Mouse (Mus musculus) E14TG2a.4 (cell line): ENCODE data around the gene Chpf.
A peak's percentile ranks its signal among the peaks of the same experiment; 100 is the strongest.

Source experiments
- H3K27me3 ChIP-seq: 2 replicates; pipeline ENCODE4 v1.6.1; 2014; ENCODE audit warnings: low read length, control low read depth; ENCODE audit not compliant: insufficient read depth
- H3K36me3 ChIP-seq: 2 replicates; pipeline ENCODE4 v1.6.1; 2014; ENCODE audit warnings: low read length, control low read depth; ENCODE audit not compliant: insufficient read depth
- H3K4me1 ChIP-seq: replicated peaks from 2 replicates; pipeline ENCODE4 v1.6.1; 2014; ENCODE audit warnings: low read depth, low read length, control low read depth
- H3K4me3 ChIP-seq: replicated peaks from 2 replicates; pipeline ENCODE4 v1.5.1; 2014; ENCODE audit warnings: mild to moderate bottlenecking, low read length
- H3K9me3 ChIP-seq: 2 replicates; pipeline ENCODE4 v1.6.1; 2014; ENCODE audit warnings: low read length, control low read depth
- CTCF ChIP-seq: conservative IDR thresholded peaks from 2 replicates; pipeline ENCODE4 v1.5.1; 2014; ENCODE audit warnings: low read length
- NANOG ChIP-seq: IDR thresholded peaks from 2 replicates; pipeline ENCODE4 v1.6.1; 2014; ENCODE audit warnings: borderline replicate concordance, low read length, mixed read lengths
- POU5F1 ChIP-seq: IDR thresholded peaks from 2 replicates; pipeline ENCODE4 v1.6.1; 2014; ENCODE audit warnings: low read length, borderline replicate concordance

Chpf gene

DNA sequence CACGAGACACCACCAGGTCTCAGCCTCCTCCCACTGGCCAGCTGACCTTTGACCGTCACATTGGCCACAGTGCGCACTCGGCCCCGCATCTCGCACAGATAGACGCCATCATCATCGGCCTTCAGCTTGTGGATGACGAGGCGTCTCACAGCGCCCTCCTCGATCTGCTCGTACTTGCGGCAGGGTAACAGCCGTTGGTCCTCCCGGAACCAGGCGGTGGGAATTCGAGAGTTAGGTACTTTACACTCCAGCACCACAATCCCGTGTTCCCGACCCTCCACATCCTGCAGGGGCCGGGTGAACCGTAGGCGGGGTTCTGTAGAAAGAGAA lies 24.5 kb upstream of the Chpf start:
- TF ChIP-seq POU5F1 (no peak), CTCF (no peak), NANOG (no peak)
- Histone ChIP-seq H3K4me3 (peak overlapping the region; percentile 86), H3K9me3 (no peaks in the 10 kb centered on the region), H3K27me3 (peaks cover 48% of the 10 kb centered on the region), H3K4me1 (peaks cover 69% of the 10 kb centered on the region), H3K36me3 (peaks cover 47% of the 10 kb centered on the region)

DNA sequence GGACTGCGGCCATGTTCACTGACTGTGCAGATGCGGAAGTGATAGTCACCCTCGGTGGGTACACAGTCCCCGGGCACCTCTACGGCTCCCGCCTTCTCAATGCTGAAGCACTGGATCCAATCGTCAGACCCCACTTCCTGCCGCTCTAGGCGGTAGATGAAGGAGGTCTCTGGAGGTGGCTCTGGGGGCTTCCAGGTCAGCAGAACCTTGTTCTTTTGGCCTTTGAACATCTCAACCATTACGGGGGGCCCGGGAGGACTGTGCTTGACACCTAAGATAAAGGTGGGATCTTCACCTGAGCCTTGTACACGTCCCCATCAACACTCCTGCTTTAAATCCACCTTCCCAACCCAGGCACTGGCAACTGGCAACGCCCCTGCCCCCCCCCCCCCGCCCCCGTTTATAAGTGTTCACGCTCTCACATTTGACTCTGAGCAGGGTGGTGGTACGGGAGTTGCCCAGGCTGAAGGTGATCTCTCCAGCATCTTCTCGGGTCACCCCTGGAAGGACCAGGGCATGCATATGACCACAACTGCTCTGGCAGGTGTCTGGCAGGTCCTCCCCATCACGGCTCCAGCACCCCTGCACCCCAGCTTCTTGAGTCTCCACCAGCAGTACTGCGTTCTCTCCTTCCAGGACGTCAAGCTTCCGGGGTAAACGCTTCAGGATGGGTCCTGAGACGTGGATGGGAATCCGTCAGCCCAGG lies 24.0 kb upstream of the Chpf start:
- H3K4me1 ChIP-seq = peaks cover 64% of the 10 kb centered on the region
- TF ChIP-seq POU5F1 (no peak), CTCF (no peak), NANOG (no peak)
- H3K9me3 ChIP-seq = no peaks in the 10 kb centered on the region
- H3K36me3 ChIP-seq = peaks cover 52% of the 10 kb centered on the region
- H3K4me3 ChIP-seq = peak overlapping the region; percentile 86
- H3K27me3 ChIP-seq = peaks cover 47% of the 10 kb centered on the region

DNA sequence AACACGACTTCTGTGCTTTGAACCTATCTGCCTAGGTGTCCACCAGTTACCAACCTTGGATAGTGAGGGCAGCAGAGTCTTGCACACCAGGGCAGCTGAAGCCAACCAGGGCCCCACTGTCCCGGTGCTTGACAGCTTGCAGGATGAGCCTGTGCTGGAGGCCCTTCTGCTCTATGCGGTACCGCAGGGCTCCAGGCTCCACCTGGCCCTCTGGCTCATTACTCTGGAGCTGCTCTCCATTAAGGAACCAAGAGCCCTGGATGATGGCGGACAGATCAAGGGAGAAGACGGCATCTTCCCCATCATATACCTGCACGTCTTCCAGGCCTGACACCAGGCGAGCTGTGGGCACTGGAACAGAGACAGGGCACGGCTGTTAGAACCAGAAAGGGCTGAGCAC lies 22.8 kb upstream of the Chpf start:
- Histone ChIP-seq H3K9me3 (no peaks in the 10 kb centered on the region), H3K4me3 (no peak overlapping the region), H3K27me3 (peaks cover 35% of the 10 kb centered on the region), H3K4me1 (peaks cover 54% of the 10 kb centered on the region), H3K36me3 (peaks cover 57% of the 10 kb centered on the region)
- TF ChIP-seq POU5F1 (no peak), NANOG (no peak), CTCF (no peak)

DNA sequence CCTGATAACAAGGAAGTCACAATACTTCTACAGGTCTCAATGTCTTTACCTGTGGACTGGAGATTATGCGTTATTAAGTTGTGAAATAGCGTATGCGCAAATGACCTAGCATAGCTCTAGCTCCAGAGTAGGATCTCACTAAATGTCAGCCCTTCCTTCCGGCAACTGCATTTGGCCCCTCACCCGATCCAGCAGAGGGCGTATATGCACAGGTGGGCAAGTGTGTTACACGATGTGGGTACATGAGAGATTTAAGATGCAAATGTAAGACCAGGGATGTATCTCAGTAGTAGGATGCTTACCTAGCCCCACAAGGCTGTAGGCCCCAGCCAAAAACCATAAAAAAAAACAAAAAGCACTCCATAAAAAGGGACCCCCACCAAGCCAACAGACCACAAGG lies 20.3 kb upstream of the Chpf start:
- Histone ChIP-seq H3K9me3 (no peaks in the 10 kb centered on the region), H3K27me3 (peaks cover 17% of the 10 kb centered on the region), H3K4me3 (no peak overlapping the region), H3K4me1 (peaks cover 64% of the 10 kb centered on the region), H3K36me3 (peaks cover 70% of the 10 kb centered on the region)
- TF ChIP-seq NANOG (no peak), CTCF (peak; percentile 51), POU5F1 (no peak)

DNA sequence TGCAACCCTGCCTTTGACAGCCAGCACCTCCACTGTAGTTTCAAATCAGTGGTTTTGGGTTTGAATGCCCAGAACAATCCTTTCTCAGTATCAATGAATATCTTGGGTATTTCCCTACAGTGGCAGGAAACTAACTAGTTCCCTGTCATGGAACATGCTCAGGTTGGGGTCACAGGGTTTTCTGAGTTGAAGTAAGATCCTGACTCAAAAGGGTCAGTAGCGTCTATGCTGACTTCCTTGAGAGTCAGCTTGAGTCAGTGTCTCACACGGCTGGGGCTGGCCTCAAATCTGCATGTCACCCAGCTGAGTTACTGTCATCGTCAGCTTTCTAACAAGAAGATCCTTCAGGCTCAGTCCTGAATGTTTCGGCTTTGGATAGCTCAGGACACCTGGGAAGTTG lies 19.8 kb upstream of the Chpf start:
- Histone ChIP-seq H3K4me3 (no peak overlapping the region), H3K36me3 (peaks cover 70% of the 10 kb centered on the region), H3K9me3 (no peaks in the 10 kb centered on the region), H3K27me3 (peaks cover 12% of the 10 kb centered on the region), H3K4me1 (peaks cover 60% of the 10 kb centered on the region)
- TF ChIP-seq POU5F1 (no peak), NANOG (no peak), CTCF (no peak)

DNA sequence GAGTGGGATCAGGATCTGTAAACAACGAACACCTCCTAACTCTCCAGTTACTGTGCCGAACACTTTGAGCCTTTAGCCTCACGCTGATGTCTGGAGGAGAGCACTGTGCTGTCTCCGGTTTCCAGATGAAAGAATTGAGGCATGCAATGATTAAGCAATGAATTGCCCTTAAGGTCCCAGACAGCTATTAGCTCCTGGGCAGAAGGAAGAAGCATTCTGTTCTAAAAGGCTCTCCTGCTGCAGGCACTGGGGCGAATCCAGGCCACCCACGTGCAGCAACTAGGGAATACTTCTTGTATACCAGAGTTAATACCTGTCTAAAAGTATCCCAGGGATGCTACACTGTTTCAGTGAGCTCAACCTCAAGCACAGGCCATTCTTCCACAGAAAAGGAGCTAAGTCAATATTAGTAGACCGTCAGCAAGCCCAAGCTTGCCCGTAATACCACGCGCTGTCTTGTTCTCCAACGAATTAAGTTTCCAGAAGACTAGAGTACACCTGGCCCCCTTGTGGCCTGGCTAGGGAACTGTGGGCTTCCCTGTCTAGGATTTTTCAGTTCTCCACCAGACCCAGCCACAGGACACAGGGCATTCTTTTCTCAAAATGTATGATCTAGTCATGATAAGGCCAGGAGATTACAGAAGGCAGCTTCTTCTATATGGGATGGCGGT lies 15.9 kb upstream of the Chpf start:
- H3K27me3 ChIP-seq = peaks cover 40% of the 10 kb centered on the region
- TF ChIP-seq CTCF (peak; percentile 94), NANOG (no peak)
- H3K36me3 ChIP-seq = peaks cover 43% of the 10 kb centered on the region
- no peak overlapping the region for H3K4me3 ChIP-seq
- no peaks in the 10 kb centered on the region for H3K9me3 ChIP-seq
- peaks cover 76% of the 10 kb centered on the region for H3K4me1 ChIP-seq

DNA sequence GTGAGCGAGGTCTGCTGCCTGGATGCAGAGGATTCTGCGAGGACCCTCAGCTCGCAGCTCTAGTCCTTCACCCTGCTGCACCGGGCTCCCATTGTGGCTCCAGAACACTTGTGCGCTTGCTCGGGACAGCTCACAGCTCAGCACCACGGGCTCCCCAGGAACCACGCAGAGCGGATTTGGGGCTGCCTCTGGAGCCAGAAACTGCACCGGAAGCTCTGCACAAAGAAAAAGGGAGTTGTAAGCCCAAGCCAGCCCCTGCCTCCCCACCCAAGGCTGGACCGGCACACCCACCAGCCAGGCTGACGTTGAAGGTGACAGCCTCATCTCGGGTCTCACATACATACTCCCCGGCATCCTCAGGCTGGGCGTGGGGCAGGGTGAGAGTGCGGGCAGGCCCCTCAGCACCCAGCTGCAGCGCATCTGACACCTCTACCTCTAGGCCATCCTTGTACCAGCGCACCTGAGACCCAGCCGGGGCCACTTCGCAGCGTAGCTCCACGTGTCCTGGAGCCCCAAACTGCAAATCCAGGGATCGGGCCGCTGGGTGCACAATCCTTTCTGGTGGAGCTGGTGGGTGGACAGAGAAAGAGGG lies 13.6 kb upstream of the Chpf start:
- peaks cover 81% of the 10 kb centered on the region for H3K4me1 ChIP-seq
- H3K27me3 ChIP-seq = peaks cover 61% of the 10 kb centered on the region
- TF ChIP-seq CTCF = no peak
- no peak for TF ChIP-seq POU5F1
- TF ChIP-seq NANOG = no peak
- peaks cover 20% of the 10 kb centered on the region for H3K36me3 ChIP-seq
- no peaks in the 10 kb centered on the region for H3K9me3 ChIP-seq
- peak overlapping the region; percentile 60 for H3K4me3 ChIP-seq

DNA sequence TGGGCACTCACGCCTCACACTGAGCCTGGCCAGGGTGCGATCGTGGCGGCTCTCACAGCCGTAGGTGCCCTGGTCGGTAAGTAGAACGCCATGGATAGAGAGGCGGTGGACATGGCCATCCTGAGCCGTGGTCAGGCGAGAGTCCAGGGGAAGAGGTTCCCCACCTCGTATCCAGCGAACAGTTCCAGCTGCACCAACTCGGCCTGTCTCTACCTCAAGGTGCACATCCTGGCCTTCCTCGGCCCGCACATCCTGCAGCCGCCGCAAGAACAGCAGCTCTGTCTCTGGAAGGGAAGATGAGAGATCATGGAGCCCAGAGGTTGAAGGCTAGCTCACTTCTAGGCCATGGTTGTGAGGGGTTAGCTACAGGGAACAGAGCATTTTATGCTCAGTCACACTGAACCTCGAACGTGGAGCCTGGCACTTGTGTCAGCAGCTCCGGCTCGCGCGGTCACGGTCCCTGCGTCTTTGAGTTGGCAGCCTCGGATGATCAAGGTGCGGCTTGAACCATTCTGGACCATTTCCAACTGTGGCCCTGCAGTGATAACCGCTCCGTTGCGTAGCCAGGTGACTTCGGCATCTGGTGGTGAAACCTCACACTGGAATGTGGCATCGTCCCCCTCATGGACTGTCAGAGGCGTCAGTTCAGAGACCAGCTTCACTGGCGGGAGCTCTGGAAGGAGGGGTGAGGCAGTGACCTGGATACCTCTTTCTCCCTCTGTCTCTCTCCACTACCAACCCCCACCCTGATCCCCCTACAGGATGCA lies 11.9 kb upstream of the Chpf start:
- H3K9me3 ChIP-seq = no peaks in the 10 kb centered on the region
- no peak for TF ChIP-seq POU5F1
- TF ChIP-seq NANOG = no peak
- no peak for TF ChIP-seq CTCF
- peaks cover 83% of the 10 kb centered on the region for H3K4me1 ChIP-seq

More for the DNA sequence above, 11.9 kb upstream of the Chpf start:
- Histone ChIP-seq H3K36me3 (peaks cover 4% of the 10 kb centered on the region; the same call in 1 of the 2 replicates), H3K4me3 (peak overlapping the region; percentile 63), H3K27me3 (peaks cover 75% of the 10 kb centered on the region)
